Mouse (Mus musculus): ENCODE measurements around the gene Rgs14.

Rgs14 gene

GRCm38 (mm10) chr13:55369531-55370114 is at the start of gene Rgs14:
Rgs14 (plus strand) TSS chr13:55369732.
- DNase-seq, result no peak

GRCm38 (mm10) chr13:55319931-55320533 is 49.5 kb upstream of the Rgs14 start, which contains the start of gene Prelid1:
Prelid1 (plus strand) TSS chr13:55320500.
- DNase-seq, result no peak

GRCm38 (mm10) chr13:55321434-55322129 is 48.0 kb upstream of the Rgs14 start, which contains the start of gene Rab24:
Rab24 (minus strand) TSS chr13:55321946.
- peak; percentile 97 for DNase-seq

- peak; percentile 78 for DNase-seq
Observed at GRCm38 (mm10) chr13:55322130-55322825, 47.3 kb upstream of the Rgs14 start.

GRCm38 (mm10) chr13:55325596-55325995 is 43.9 kb upstream of the Rgs14 start:
- DNase-seq, result no peak

- peak; percentile 14 for DNase-seq
Observed at GRCm38 (mm10) chr13:55327169-55327568, 42.4 kb upstream of the Rgs14 start.

- peak; percentile 81 for DNase-seq
Observed at GRCm38 (mm10) chr13:55327633-55328032, 41.9 kb upstream of the Rgs14 start.

- no peak for DNase-seq
Observed at GRCm38 (mm10) chr13:55328171-55328570, 41.4 kb upstream of the Rgs14 start.

- no peak for DNase-seq
Observed at GRCm38 (mm10) chr13:55328641-55329040, 40.9 kb upstream of the Rgs14 start.

GRCm38 (mm10) chr13:55329109-55329682 is 40.3 kb upstream of the Rgs14 start:
- no peak for DNase-seq

- DNase-seq, result peak; percentile 95
Observed at GRCm38 (mm10) chr13:55329683-55330566, 39.6 kb upstream of the Rgs14 start, which contains the start of gene Mxd3. Mxd3 (minus strand) TSS chr13:55329823.

- DNase-seq, result peak; percentile 11
Observed at GRCm38 (mm10) chr13:55330567-55331400, 38.7 kb upstream of the Rgs14 start.

- no peak for DNase-seq
Observed at GRCm38 (mm10) chr13:55332331-55332730, 37.2 kb upstream of the Rgs14 start.

GRCm38 (mm10) chr13:55335701-55336100 is 33.8 kb upstream of the Rgs14 start:
- no peak for DNase-seq

GRCm38 (mm10) chr13:55337341-55337975 is 32.1 kb upstream of the Rgs14 start:
- DNase-seq, result no peak

GRCm38 (mm10) chr13:55338131-55339054 is 31.1 kb upstream of the Rgs14 start:
- DNase-seq, result no peak

- DNase-seq, result no peak
Observed at GRCm38 (mm10) chr13:55339259-55339658, 30.3 kb upstream of the Rgs14 start.

GRCm38 (mm10) chr13:55342469-55342868 is 27.1 kb upstream of the Rgs14 start:
- no peak for DNase-seq

GRCm38 (mm10) chr13:55344286-55344685 is 25.2 kb upstream of the Rgs14 start:
- DNase-seq, result no peak

Measured in embryo, embryonic 11 days (tissue).